Mouse (Mus musculus) ZHBTc4 (cell line): ENCODE measurements around the gene Snx14.
"Not testable (repeated sequence)": the region's sequence is repeated elsewhere in the genome, so short reads cannot be mapped to it uniquely, and the experiment has no call there.

Source experiments
- DNase-seq: peaks from one replicate; pipeline ENCODE4 v3.0.0-alpha.2; 2011; ENCODE audit warnings: low read depth, low spot score

Gene Snx14

DNA sequence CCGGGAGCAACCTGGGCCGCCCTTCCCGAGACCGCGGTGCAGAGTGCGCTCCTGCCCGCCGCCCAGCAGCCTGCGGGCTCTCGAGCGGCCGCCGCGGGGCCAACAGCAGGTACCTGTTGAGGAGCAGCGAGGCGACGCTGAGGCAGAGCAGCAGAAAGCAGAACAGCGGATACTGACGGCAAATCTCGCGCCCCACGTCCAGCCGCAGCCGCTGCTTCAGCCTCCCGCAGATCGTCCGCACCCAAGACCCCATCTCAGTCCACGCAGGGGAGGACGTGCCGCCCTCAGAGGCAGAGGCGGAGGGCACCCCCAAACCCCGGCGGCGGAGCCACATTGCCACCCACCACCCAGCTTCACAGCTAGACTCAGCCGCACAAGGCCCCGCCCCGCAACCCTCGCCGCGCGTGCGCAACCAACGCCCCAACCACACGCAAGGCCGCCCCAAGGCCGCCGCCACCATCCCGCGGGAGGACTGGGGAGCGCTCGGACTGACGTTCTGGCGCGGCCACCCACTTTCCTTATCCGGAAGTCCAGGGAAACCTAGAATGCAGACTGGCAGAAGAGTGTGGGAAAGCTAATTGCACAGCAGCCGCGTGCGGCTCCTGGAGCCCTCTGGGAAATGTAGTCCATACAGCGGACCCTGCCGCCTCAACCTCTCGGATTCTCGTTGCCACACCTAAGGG is at the start of gene Snx14:
Snx14 (minus strand) TSS at position 404 of the 683 bp plus-strand sequence.
- peak; percentile 97 for DNase-seq

DNA sequence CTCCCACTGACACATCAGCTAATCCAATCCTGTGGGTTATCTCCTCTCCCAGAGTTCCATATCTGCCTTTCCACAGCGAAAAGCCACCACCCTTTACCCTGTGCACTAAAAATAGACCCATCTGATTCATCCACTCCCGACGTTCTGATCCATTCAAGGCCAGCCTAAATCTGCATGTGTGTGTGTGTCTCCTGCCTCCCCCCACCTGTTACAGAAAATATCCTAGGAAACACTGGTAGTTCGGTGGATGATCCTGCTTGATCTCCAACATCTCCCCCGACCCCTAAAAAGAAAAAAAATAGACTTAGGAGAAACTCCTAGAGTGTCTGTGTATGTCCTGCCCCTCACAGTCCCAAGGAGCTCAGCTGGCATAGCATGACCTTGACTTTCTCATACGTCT is 45.8 kb upstream of the Snx14 start:
- DNase-seq = peak; percentile 40

DNA sequence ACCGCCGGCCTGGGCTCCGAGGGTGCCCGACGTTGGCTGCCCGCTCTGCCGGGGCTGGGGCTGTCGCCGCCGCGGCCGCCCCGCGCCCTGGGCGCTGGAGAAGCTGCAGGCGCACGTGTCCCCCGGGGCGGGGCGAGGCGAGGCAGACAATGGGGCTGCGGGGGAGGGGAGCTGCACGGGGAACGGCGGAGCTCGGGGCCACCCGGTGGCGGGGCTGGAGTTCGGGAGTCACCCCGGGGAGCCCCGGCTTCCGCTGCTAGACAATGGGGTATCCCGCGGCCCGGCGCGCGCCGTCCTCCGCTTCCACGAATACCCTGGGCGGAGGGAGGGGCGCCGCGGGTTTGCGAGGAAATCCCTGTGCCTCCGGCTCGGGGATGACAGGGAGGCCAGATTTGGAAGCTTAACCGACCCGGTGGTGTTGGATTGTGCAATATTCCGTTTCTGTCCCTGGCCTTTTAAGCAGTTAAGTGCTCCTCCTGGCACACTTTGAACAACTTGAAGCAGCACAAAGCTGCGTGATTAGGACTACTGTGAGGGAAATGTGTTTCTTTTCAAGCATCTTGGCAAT is 44.2 kb upstream of the Snx14 start:
- DNase-seq = peak; percentile 84

DNA sequence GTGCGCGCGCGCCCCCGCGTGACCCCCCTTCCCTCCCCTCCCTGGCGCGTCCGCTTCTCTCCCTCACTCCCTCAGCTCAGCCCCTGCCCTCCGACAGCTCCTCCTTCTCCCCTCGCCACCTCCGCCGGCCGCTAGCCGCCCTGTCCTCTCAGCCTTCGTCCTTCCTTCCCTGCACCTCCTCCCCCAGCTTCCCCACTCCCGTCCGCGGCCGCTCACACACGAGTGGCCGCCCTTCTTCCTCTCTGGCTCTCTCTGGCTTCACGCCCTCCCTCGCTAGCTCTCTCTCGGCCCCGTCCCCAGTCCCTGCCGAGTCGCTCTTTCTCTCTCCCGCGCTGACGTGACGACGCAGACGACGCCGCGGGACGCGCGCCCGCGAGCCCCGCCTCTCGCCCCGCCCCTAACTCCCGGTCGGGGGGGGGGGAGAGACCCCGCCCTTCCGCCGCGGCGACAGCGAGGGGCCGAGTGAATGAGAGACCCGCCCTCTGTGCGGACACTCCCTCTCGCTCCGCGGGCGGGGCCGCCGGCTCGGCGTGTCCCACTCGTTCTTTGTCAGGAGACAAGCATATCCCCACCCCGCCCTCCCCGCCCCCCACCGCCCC is 43.6 kb upstream of the Snx14 start, which contains the start of gene Syncrip:
Syncrip (minus strand) TSS at position 345 of the 599 bp plus-strand sequence.
- peak; percentile 98 for DNase-seq

DNA sequence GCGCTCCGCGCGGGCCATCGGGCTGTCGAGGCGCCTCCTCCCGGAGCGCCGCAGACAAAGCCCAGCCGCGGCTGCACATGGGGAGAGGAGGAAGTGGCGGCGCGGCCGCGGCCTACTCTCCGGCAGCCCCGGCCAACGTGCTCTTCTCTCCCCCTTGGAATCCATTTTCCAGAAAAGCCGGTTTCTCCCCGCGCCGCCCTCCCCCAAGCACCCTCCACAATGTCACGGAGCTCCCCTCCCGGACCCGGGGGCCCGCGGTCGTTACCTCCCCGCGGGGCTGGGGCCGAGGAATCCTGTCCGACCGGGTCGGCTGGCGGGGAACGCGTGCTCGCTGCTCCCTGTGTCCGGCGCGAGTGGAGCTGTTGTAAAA is 43.0 kb upstream of the Snx14 start:
- DNase-seq = peak; percentile 48

DNA sequence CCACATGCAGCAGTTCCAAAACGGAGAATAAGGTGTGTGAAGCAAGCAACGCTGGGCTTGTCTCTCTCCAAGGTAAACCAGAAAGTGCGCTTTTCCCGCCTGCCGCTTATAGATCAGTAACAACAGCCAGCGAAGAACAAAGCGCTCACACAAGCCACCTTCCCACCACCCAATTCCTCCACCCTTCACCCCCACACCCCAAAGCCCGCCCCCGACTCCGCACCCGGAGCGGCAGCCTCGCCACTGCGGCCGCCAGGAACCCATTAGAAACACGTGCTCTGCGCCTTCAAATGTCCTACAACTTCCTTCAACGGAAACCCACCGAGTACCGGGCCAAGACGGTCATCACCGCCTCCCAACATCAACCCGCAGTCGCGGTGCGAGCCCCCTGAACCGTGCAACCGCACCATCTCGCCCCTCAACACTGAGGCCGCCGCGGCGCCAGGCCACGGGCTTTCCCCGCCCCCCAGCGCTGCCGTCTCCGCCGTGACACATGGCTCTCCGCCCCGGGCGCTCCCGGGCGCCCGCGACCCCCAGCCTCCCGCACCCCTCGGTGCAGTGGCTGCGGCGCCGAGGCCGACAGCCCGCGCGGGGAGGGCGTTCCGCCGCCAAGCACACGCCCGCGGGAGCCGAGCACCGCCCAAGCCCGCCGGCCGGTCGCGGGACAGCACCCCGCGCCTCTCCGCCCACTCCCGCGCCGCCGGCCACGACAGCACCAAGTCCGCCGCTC is 42.5 kb upstream of the Snx14 start:
- peak; percentile 66 for DNase-seq

DNA sequence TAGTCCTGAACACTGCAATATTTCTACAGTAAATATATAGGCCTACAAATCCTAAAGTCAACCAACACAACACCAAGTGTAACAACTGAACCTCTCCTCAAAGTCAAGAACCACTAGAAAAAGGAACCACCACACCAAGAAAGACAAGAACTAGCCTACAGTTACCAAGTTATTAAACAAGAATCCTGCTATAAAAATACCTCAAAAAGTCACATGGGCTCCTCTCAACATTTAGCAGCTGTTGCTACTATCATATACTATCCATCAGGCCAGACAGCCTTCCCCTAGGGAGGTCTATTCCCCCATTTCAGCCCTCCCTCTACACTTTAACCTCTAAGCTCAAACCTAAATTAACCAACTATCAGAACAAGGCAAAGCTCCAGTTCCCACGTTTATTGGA is 41.4 kb upstream of the Snx14 start:
- DNase-seq = no peak

DNA sequence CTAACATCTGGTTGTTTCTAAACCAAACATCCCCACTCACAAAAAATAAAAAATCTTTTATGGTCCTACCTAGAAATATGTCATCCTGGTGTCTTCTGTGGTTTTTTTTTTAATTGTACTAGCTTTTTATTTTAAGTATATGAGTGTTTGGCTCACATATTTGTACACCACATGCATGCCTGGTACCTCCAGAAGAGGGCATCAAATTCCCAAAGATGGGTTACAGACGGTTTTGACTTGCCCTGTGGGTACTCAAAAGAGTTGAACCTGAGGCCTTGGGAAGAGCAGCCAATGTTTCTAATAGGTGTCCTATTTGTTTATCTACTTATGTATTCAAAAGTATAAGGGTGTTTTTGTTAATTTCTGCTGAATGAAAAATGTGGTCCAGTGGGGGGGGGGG is 37.4 kb upstream of the Snx14 start:
- DNase-seq = no peak

DNA sequence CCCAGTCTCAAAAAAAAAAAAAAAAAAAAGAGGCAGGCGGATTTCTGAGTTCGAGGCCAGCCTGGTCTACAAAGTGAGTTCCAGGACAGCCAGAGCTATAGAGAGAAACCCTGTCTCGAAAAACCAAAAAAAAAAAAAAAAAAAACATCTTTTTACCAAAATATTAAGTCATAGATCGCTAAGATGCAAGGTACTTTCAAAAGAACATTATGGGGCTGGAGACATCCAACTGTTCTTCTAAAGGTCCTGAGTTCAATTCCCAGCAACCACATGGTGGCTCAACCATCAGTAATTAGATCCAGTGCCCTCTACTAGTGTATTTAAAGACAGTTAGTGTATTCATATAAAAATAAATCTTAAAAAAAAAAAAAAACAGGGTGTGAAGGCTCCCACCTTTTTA is 22.3 kb upstream of the Snx14 start:
- not testable (repeated sequence) for DNase-seq

DNA sequence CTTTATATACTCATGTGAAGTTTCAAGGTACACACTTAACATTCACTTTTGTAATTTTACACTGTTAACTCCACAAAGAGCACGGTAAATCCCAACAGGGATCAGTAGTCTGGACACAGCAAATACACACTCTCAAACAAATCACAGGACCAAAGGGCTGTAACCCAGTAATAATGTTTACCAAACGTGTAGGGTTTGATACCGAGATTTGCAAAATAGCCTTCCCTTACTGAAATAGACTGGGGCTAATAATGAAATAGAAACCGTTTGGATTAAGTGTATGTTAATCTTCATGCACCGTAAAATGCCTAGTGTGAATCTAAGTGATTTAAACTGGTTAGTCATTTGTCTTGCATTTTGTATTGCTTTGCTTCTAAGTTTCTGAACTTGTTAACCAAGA is 1.2 kb upstream of the Snx14 start:
- DNase-seq = no peak

DNA sequence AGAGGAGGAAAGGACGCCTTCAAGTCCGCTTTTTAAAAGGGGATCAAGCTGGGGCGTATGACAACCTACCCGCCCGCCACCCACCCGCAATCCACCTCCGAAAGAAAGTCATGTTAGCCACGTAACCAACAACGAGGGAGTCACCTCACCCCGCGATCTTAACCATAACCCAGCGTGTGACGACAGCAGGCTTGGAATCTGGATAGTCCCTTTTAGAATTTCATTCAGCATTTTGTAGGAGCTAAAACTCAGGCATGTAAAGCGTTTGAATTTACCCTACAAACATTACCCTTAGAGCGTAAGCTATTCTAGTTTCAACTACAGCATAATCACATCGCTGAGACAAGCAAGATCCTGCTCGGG is 461 bp upstream of the Snx14 start:
- no peak for DNase-seq

DNA sequence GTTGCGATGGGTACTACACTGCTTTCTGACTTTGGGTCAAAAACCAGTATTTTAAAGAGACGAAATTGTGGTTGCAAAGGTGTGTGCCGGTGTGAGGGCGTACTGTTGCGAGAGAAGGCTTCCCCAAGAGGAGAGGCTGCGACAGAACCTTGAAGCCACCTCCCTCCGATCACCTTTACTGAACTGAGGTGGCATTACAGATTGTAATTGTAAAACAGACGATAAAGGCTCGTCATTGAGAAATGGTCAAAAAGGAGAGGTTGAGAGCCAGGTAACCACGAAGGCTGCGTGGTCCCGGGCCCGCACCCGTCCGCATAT is 562 bp downstream of the Snx14 start:
- DNase-seq = no peak

DNA sequence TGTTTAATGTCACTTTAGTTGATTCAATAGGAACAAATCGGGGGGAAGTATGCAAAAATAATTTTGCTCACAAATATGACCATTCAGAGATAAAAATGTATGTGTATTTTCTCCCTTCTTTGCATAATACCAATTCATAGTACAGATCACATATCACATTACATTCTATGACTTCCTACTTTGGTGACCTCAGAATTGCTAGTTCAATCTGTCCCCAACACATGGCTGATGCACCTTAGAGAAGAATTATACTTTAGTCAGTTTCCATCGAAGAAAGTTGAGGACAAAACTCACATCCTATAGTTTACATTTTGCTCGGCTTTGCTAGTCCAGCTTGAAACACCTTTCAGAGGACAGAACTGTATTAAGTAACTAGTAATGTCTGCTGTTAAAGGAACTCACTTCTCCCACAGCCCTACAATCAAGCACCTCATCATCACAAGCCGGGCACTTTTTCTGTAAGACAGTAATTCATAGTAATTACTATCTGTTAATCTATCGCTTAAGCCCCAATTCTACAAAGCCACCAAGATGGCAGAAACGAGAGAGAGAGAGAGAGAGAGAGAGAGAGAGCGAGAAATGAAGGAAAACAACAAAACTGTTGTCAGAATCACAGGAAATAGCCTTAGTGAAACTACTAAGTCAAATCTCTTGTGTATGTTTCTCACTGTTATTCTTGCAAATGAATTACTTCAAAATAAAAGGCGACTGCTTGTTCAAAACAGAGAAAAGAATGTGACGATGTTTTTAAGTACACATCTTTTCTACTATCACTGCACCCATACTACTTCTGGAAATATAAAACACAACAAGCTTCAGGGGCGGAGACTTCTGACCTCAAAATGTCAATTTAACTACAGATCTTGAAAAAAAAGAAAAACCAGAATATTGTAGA is 1.2 kb downstream of the Snx14 start:
- no peak for DNase-seq

DNA sequence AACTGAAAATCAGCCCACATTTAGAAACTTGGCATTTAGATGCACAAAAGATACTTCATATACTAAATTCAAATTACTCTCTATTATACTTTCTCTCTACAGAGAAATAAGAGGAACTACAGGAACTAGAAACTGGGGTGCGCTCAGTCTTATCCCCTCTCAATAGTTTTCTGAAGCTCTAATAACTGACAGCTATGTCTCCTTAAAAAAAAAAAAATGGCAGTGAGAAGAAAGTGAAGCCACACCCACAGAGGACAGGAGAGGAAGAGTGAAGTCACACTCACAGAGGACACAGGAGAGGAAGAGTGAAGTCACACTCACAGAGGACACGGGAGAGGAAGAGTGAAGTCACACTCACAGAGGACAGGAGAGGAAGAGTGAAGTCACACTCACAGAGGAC is 14.4 kb downstream of the Snx14 start:
- no peak for DNase-seq

DNA sequence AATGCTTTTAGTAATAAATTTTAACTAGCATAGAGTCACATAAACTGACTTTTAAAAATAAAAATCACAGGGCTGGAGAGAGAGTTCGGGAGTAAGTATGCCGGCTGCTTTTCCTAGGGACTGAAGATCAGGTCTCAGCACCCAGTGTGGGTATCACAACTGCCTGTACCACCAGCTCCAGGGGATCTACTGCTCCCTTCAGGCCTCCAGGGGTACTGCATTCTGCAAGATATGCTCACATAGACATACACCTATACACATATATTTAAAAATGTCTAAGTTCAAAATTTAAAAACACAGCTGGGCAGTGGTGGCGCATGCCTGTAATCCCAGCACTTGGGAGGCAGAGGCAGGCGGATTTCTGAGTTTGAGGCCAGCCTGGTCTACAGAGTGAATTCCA is 16.3 kb downstream of the Snx14 start:
- peak; percentile 35 for DNase-seq

DNA sequence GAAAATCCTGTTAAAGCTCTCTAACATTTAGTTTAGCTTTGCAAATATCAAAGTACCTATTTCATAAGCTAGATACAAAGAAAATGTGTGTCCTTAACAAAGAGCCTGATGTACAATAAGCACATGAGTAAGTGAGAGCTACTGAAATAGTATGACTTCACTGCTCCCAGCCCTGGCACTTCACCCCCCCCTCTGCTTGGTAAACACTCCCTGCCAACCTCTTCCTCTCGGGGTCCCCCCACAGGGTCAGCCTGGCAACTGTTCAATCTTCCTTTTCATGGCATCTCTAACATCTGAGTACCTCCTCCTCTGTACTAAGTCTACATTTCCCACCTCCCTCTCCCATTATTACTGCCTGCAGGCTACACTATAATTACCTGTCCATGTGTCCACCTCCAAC is 22.0 kb downstream of the Snx14 start:
- DNase-seq = no peak

DNA sequence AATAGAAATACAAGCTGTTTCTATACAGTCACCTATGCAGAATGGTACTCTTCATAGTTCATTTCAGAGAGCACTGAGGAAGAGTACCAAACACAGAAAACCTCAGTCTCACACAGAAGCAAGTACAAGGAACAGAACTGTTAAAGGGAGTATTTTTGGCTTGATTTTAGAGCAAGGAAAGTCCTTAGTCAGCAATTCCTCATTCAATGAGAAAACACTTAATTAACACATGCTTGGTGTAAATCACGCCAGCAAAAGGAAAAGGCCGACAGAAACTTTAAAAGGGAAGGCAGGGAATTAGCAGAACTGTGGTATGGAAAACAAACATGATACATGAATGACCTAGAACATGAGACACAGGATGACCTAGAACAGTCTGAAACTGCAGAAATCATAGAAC is 28.8 kb downstream of the Snx14 start:
- no peak for DNase-seq

DNA sequence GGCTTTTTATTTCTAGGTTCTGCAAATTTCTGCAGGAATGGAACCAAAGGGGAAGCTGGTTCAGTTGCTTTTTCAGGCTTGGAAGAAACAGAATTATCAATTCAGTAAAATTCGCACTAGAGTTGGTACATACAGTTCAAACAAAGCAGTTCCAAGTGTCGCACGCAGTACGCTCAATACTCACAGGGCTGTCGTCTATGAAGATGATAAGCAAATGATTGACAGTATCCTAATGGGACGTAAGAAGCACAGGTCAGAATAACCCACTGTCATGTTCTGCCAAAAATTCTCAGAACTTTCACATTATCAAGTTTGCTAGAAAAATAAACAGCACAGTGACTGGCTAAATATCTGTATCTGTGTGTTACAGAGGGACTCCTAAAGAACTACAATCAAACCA is 34.2 kb downstream of the Snx14 start:
- no peak for DNase-seq

DNA sequence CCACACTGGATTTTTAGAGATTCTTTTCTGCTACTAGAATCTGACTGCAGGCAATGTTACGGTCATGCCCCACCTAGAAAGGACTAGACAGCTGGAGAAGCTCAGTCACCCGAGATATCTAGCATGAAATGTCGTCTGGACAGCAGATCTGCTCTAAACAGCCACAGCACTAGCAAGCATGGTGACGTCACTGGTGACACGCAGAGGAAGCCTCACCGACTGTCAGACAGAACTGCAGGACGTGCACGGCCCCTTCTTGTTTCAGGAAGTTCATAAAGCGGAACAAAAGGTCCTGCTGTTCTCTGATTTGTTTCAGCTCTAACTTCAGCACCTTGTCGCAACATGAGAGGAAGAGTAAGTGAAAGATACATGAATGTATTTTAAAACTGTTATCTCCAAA is 34.7 kb downstream of the Snx14 start:
- peak; percentile 45 for DNase-seq

DNA sequence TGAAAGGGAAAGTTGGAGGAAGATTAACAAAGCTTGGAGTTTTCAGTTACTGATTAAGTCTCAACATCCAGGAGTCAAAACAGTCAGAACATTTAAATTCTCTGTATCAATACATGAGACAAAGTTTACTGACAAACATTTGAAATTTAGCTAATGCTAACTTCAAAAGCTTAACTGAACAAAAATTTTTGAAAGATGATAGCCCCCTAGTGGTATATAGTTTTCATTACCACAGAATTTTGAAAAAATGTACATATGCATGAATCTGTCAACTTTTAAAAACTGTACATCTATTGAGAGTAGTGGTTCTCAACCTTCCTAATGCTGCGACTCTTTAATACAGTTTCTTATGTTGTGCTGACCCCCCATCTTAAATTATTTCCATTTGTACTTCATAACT is 40.3 kb downstream of the Snx14 start:
- no peak for DNase-seq

DNA sequence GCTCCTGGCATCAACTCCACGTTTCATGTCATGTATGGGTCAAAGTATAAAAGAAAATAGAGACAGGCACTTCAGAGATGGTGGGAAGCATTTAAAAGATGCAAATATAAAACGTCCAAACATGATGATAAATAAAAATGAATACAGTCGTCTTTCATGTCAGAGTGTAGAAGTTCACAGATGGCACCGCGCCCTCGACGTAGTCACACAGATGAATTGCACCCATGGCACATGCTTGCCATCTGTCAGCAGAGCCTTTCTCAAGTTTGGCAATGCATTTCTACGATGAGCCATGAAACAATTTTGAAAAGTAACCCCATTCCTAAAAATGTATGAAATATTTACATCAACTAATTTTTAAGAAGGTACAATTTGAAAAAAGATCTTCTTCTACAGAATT is 43.9 kb downstream of the Snx14 start:
- DNase-seq = no peak

DNA sequence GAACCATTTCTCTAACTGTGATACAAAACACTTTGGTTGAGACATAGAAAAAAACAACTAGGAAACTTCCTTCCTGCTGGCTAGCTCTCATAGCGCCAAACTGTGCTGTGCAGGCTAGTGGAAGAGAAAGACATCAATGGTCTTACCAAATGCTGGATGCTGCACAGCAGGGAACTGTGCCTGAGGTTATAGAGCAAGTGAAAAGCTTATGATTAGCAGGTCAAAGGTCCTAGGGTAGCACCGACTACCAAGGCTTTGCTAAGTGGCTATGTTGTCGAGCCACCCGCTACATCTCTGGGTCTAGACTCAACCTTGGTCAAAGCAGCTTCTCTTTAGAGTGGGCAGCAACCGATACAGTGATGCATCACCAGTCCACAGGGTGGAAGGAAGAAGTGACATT is 49.9 kb downstream of the Snx14 start:
- DNase-seq = peak; percentile 58
